Mouse (Mus musculus) left cerebral cortex, postnatal 25 days (tissue): ENCODE results near the gene Mvb12a. TPM values are rescaled to one million over a fixed set of nuclear protein-coding genes. Genes with fewer than 3 reads are reported as not detected.
"Not testable (repeated sequence)": the region's sequence is repeated elsewhere in the genome, so short reads cannot be mapped to it uniquely, and the experiment has no call there.

Source experiments
- DNase-seq, 2 experiments: peaks; one replicate each; pipeline ENCODE4 v3.0.0; 2022; ENCODE audit warnings: low spot score in 2 of 2, mixed read lengths in 1 of 2
- intact Hi-C: fragments of 180-260 bp; cut with DNase I; formaldehyde crosslinking; loops from one replicate; pipeline ENCODE4 v1.15.1; 2025
- total RNA-seq, 2 experiments: library from RNA; stranded (reverse); gene quantifications; 2 replicates each; pipeline ENCODE4 v1.2.3; 2021

Gene Mvb12a
- total RNA-seq: 10 to 100 TPM; 31.7 to 33.7 TPM

DNA sequence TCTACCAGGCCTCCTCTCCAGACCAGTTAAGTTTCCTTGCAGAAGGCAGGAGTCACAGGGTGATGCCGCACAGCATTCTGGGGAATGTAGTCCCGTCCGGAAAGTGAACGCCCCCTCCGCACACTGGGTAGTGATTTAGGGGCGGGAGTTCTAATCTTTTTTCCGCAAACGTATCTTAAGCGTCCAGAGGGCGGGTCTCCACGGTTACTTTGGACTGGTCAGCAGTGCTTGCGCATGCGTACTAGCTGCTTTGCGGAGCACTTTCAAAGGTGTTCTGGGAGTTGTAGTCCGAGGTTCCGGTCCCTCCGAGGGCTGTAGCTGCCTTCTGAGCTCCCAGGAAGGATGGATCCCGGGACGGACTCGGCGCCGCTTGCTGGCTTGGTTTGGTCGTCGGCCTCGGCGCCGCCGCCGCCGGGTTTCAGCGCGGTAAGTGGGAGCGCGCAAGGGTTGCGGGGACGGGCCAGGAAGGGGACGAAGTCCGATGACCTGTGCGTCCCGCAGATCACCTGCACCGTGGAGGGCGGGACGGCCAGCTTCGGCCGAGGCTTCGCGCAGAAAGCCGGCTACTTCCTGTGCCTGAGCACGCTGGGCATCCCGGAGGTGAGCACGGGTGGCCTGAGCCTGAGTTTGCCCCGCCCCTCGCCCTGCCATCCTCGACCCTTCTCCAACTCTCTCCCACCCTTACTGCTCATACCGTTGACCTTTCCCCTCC, at the start of gene Mvb12a:
Gene Mvb12a (plus strand): TSS at position 291 of the 712 bp plus-strand sequence.
- intact Hi-C loops: loop anchor here (2.0 kb wide), 1 partner anchor 78 kb away; the partner anchor contains the start of gene Mrpl34
- peak; percentile 97 to 99 for DNase-seq

DNA sequence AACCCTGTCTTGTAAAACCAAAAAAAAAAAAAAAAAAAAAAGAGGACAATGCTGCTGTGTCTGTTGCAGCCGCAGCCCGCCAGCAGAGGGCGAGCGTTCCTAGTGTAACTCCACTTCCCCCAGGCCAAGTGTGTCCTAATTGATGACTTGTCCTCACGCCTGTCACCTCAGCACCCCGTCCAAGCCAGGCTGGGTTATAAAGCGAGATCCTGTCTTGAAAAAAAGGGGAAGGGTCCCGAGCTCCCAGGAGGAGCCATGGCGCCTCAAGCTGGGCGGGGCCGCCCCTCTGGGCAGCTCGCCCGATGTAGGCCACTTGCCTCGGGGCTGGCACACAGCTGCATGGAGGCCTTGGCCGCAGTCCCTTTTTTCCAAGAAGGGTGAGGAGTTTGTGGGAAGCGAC, 47.7 kb upstream of the Mvb12a start:
- intact Hi-C loops: no loop called here
- DNase-seq: peak; percentile 75 to 81

DNA sequence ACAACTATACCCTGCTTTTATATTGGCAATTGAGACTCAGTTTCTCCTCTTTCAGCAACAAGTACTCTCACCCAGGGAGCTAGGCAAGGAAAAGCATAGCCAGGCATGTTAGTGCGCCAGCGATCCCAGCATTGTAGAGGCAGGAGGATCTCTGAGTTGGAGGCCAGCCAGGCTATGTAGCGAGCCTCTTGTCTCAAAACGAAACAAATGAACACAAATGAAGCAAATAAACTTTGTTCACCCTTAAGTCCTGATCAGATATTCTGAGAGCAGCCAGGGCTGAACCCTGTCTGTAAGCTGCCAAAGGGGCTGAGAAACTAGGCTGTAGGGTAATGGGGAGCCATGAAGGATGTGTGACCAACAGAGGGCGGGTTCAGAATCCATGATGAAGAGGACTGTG, 46.9 kb upstream of the Mvb12a start:
- no peak for DNase-seq
- intact Hi-C loops: loop anchor here (1.0 kb wide), 1 partner anchor 25 kb away; no protein-coding TSS in a partner anchor

DNA sequence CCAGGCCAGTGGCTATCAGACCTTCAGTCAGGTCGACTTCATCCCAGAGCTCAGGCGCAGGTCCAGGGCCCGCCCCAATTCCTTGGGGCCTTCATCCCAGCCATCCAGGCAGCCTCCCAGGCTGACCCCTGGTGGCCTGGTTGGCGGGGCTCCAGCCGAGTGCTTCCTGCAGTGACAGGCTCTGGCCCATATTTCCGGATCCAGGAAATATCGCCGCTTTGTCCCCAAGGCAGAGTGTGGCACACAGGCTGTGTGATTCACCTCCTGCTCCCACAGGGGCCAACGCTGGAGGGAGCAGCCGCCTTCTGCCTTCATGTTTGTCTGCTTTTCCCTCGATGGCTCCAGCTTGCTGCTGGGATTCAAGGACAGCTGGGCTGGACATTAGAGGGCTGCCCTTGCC, 46.2 kb upstream of the Mvb12a start:
- intact Hi-C loops: loop anchor here (1.0 kb wide), 1 partner anchor 25 kb away; no protein-coding TSS in a partner anchor

DNA sequence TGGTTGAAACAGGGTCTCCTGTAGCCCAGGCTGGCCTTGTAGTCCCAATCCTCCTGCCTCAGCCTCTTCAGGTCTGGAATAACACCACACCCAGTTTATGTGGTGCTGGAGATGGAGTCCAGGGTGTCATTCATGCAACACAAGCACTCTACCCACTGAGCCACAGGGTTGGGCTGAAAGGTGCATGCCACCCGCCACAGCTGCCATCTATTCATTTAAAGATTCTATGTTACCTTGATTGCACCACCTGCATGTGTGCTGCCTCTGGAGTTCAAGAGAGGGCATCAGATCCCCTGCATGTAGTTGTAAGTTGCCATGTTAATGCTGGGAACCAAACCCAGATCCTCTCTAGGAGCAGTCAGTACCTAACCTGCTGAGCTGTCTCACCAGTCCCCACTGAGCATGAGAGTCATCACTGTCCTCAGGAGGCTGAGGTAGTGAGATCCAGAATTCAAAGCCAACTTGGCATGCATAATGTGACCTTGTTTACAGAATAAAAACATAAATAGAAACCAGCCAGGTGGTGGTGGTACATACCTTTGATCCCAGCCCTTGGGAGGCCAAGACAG, 45.6 kb upstream of the Mvb12a start:
- intact Hi-C loops: no loop called here
- no peak for DNase-seq

More for the DNA sequence above, 46.2 kb upstream of the Mvb12a start:
- DNase-seq: no peak

DNA sequence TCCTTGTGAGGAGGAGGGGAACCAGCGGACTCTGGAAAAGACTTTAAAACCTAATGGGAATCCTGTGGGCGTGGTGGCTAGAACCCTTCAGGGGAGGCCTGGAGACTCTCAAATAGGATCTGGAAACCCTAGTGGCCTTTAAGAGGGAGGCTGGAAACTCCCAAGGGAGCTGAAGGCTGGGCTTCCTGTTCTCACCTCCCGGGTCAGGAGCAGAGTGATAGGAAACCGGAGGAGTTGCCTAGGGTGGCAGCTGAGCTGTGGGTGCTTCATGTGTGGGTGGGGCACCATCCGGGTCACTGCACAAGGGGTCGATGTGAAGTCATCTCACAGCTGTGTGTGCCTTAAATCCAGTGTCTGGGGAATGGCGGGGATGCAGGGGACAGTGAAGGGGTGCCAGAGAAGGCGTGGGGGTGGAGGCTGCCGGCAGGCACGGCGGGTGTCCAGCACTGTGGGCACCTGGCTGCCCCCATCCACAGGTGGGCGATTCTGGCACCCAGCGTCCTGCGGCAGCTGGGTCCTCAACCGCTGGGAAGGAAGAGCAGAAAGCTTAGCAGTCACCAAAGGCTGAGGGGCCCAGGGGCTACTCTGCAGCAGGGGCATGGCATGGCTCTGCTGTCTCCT, 44.7 kb upstream of the Mvb12a start:
- DNase-seq: no peak
- intact Hi-C loops: no loop called here

DNA sequence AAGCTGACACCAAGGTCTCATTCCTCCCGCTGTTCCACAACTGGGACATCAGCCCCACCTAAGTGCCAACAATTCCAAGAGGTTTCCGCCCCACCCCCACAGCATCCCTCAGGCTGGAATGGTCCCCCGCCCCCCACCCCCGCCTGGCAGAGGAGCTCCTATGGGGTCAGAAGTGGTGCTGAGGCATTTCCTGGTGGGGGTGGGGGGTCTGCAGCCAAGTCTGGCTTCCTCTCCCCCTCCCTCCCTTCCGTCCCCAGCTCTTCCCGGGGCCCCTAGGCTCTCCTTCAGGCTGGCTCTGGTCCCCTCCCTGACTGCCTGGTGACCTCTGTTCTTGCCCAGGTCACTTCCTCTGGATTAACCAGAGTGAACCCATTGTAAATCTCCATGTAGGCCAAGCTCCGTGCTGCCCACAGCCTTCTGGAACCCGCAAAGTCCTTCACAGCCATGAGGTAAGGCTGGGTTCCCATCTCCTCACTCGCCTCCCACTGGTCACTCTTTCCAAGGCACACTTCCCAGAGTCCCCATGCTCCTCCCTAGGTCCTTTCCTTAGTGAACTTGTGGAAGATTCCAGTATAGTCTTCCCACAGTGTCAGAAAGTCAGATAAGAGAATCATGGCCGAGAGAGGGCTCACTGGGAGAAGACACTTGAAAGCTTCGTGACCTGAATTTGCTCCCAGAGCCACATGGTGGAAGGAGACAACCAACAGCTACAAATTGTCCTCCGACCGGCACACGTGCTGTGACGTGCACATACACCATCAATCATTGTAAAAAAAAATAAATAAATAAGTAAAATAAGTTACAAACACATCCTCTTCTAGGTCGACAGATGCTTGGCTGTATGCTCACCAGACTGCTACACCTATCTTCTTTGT, 43.7 kb upstream of the Mvb12a start:
- DNase-seq: no peak
- intact Hi-C loops: no loop called here

DNA sequence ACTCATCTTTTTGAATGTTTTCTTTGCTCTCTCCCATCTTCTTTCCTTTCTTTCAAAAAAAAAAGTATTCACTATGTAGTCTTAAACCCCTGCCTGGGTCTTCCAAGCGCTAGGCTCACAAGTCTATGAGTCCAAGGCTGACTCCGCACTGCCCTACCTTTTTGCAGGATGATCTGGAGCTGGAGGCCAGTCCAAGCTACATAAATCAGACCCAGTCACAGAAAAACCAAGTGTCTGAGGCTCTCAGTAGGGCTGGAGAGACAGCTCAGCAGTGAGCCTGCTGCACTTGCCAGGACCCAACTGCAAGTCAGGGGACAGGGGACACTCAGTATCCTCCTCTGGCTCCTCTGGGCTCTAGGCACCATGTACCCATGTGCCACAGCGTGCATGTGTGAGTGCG, 38.4 kb upstream of the Mvb12a start:
- DNase-seq: no peak
- intact Hi-C loops: no loop called here

DNA sequence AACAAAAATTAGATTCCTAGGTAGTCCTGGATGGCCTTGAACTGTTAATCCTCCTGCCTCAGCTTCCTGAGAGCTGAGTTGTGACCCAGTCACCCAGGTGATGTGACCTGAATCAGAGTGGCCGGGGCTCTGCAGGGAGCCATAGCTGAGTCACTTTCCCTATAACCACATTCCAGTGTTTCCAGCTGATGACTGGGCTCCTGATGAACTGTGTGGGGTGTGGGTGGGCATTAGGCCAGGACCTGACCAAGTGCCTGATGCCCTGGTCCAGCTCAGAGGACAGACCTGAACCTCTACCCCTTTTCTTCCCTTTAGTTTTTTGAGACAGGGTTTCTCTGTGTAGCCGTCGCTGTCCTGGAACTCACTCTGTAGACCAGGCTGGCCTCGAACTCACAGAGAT, 37.4 kb upstream of the Mvb12a start:
- DNase-seq: no peak
- intact Hi-C loops: no loop called here

DNA sequence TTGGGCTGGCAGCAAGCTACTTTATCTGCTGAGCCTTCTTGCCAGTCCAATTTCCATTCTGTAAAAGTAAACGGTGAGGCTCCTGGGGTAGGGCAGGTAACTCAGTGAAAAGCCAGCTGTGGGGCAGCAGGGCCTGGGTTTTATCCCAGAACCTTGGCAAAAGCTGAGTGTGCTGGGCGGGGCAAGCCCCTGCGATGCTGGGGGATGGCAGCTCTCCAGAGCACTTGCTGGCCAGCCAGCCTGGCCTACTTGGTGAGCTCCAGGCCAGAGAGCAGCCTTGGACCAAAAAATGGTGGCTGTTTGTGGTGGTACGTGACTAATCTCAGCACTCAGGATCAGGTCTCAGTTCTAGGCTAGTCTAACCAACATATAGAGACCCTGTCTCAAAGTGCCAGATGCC, 36.7 kb upstream of the Mvb12a start:
- intact Hi-C loops: no loop called here

DNA sequence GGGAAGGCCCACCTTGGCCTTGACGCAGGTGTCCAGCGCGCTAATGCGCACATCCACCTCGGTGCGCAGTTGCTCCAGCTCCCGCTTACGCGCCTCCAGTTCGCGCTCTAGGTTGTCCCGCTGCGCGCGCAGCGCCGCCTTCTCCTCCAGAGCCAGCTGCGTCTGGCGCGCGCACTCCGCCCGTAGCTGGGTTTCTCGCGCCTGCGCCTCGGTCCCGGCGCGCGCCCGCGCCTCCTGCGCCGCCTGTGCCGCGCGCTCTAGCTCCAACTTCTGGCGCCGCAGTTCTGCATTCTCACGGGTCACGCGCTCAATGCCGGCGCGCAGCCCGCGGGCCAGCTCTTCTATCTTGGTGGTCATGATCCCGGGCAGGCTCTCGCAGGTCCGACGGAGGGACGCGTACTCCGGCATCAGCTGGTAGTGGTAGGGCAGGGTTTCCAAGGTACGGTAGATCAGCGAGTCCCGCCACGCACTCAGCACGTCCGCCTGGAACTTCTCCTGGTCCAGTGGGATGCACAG, 35.1 kb upstream of the Mvb12a start:
- peak; percentile 88 to 89 for DNase-seq
- intact Hi-C loops: no loop called here

More for the DNA sequence above, 36.7 kb upstream of the Mvb12a start:
- no peak for DNase-seq

DNA sequence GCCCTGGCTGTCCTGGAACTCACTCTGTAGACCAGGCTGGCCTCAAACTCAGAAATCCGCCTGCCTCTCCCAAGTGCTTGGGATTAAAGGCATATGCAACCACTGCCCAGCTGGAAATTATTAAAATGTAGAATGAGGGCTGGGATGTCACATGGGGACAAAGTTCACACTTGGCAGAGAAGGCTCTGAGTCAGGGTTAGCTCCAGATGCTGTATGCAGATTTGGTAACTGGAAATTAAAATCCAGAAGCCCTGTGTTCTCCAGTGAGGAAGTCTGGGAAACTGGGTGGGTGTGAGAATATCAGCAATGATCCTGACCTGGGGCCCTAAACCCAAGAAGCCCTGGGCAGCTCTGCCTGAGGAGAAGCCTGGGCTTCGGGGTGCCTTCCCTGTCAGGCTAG, 33.4 kb upstream of the Mvb12a start:
- no peak for DNase-seq
- intact Hi-C loops: no loop called here

DNA sequence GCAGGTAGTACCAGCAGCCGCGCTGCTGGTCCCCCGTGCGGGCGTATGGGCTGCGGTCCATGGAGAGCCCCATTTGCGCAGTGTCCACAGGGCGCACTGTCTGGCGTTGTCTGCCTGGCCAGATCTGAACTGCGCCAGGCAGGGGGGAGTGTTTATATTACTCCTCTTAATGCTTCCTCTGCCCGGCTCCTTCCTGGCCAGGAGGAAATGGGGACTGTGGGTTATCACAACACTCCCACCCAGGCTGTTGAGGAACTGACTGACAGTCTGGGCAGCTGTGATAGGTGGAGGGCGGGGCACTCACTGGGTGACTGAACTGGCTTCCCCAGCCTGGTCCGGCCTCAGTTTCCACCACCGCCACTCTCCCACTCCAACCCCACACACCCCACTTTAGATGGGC, 31.1 kb upstream of the Mvb12a start, which contains the start of gene Plvap:
Gene Plvap (minus strand): TSS at position 109 of the 400 bp plus-strand sequence.
- intact Hi-C loops: no loop called here
- DNase-seq: no peak

DNA sequence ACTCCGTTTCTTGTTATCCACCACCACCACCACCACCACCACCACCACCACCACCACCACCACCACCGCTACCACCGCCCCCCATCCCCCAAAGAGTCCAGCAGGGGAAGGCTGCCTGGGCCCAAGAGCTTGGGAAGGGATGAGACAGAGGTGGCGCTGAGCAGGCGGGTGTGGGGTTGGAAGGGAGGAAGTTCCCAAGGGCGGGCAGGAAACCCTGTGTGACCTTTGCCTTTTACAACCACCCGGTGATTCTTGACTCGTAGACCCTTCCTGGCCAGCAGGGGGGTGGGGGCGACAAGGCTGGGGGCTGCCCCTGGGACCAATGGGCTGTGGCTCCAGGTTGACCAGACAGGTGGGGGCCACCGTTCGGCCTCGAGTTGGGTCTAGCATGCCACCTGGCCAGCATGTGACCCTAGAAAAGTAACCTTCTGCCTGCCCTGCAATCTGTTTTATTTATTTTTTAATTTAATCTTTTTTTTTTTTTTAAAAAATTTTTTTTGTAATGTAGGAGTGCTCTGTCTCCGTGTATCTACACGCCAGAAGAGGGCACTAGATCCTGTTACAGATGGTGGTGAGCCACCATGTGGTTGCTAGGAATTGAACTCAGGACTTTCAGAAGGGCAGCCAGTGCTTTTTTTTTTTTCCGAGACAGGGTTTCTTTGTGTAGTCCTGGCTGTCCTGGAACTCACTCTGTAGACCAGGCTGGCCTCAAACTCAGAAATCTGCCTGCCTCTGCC, 29.5 kb upstream of the Mvb12a start:
- no peak for DNase-seq
- intact Hi-C loops: no loop called here

DNA sequence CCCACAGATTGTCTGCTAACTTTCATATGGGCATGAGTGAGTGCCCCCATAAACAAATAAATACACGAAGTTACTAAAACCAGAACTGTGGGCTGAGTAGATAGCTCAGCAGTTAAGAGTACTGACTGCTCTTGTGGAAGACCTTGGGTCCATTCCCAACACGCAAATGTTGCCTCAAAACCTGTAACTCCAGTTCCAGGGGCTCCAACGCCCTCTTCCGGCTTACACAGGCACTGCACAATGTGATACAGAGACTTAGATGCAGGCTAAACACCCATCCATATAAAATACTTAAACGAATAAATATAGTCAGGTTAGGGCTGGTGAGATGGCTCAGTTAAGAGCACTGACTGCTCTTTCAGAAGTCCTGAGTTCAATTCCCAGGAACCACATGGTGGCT, 27.7 kb upstream of the Mvb12a start:
- no peak for DNase-seq
- intact Hi-C loops: no loop called here

DNA sequence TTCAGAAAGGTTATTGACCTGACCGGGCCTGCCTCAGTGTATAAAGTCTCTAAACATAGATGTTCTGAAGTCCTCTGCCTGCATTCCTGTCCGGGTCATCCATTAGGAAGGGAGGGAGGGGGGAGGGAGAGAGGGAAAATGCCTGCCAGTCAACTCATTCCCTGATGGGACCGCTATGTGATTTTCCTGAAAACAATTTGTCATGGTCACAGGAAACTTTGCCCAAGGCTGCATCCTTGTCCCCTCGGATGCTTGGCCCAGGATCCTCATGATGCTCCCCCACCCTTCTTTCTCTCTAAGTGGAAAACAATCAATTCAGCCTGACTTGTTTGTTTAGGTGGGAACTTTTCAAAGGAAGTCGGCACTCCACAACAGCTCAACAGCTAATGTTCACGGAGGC, 25.9 kb upstream of the Mvb12a start:
- intact Hi-C loops: no loop called here

DNA sequence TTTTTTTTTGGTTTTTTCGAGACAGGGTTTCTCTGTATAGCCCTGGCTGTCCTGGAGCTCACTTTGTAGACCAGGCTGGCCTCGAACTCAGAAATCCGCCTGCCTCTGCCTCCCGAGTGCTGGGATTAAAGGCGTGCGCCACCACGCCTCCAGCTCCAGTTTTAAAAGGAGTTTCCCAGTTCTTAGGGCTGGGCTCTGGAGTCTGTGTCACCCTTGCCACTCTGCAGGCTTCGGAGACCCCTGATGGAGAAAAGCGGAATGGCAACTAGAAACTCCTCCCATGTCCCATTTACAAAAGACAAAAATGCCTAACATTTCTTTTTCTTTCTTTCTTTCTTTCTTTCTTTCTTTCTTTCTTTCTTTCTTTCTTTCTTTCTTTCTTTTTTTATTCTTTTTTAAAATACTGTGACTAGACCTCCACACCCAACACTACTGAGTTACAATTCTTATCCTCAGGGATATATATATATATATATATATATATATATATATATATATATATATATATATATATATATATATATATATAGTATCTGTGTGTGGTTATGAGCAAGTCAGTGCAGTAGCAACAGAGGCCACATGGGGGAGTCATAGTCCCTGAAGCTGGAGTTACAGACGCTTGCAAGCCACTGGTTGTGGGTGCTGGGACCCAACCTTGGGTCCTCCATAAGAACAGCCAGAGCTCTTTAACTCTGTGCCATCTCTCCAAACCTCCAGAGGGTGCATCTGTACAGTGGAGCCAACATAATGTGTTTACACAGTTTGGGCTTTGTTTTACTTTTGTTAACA, 23.5 kb upstream of the Mvb12a start:
- not testable (repeated sequence) for DNase-seq

More for the DNA sequence above, 25.9 kb upstream of the Mvb12a start:
- no peak for DNase-seq

DNA sequence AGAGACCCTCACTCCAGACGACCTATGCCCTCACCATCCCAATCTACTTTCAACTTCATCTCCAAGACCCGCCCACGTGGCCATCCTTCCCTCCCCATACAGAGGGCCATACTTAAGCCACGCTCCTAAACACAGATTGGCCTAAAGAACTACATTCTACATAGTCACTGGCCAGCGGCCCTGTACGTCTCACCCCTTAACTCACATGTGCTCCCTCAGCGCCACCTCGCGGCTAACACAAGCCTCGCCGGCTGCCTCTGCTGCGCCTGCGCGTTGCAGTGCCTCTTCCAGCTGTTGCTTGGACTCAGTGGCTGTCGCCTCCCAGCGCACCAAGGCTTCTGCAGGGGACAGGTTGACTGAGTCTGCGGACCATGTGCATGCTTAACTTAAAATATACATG, 21.1 kb upstream of the Mvb12a start:
- intact Hi-C loops: loop anchor here (1.0 to 2.0 kb wide), 2 partner anchors 25 to 81 kb away; no protein-coding TSS in a partner anchor

More for the DNA sequence above, 23.5 kb upstream of the Mvb12a start:
- intact Hi-C loops: not testable (repeated sequence)

More for the DNA sequence above, 21.1 kb upstream of the Mvb12a start:
- DNase-seq: peak; percentile 81 to 89
